Mouse (Mus musculus): Measurements from ENCODE around the gene Mmp15. TPM values are rescaled to one million over a fixed set of nuclear protein-coding genes. Genes with fewer than 3 reads are reported as not detected.

Mmp15 gene
- polyA plus RNA-seq (2012; rRNA removed): 17.1 and 27.3 TPM in 2 replicates

DNA sequence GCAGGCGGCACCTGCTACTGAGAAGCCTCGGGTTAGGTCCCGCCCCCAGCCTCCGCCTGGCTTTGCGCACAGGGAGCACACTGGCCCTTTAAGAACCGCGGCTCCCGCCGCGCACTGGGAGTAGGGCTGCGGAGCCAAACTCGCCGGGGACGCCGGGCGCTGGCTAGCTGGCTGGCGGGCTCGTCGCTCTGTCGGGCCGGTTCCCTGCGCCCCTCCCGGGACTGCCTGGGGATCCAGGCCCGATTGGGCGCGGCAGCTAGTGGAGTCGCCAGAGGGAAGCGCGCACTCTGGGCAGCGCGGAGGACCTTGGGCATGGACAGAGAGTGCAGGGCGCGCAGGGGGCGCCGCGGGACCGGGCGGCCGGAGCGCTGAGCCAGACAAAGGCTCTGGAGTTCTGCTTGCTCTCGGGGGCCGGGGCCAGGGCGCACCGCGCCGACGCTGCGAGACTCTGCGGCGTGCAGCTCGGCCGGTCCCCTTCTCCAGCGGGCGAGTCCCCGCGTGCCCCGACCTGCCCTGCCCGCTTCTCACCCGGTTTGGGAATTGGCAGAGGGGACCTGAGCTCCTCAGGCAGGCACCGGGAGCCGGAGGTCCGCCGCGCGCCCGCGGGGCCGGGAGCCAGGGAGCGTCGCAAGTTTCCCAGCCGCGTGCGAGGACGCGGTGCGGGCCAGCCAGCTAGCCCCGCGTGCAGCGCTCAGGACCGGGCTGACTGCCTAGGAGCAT, at the start of gene Mmp15:
Gene Mmp15 (plus strand): TSS at position 118 of the 720 bp plus-strand sequence.
- peak; percentile 78 for DNase-seq (ENCODE audit: low spot score)

- DNase-seq (ENCODE audit: low spot score): no peak
These were observed 49.7 kb upstream of the Mmp15 start for GRCm38 (mm10) chr8:95302410-95302809.

GRCm38 (mm10) chr8:95305526-95305925, 46.5 kb upstream of the Mmp15 start:
- no peak for DNase-seq (ENCODE audit: low spot score)

- no peak for DNase-seq (ENCODE audit: low spot score)
These were observed 45.6 kb upstream of the Mmp15 start, which contains the start of gene Cngb1 for GRCm38 (mm10) chr8:95306431-95306830. TSS of gene Cngb1 (minus strand) at chr8:95306585.

GRCm38 (mm10) chr8:95310342-95310970, 41.6 kb upstream of the Mmp15 start, which contains the start of gene Tepp:
TSS of gene Tepp (plus strand) at chr8:95310566.
- DNase-seq (ENCODE audit: low spot score): no peak

GRCm38 (mm10) chr8:95312836-95313235, 39.2 kb upstream of the Mmp15 start:
- no peak for DNase-seq (ENCODE audit: low spot score)

GRCm38 (mm10) chr8:95313857-95314256, 38.2 kb upstream of the Mmp15 start:
- no peak for DNase-seq (ENCODE audit: low spot score)

GRCm38 (mm10) chr8:95314707-95315106, 37.4 kb upstream of the Mmp15 start:
- no peak for DNase-seq (ENCODE audit: low spot score)

GRCm38 (mm10) chr8:95315350-95315749, 36.7 kb upstream of the Mmp15 start:
- DNase-seq (ENCODE audit: low spot score): no peak

DNA sequence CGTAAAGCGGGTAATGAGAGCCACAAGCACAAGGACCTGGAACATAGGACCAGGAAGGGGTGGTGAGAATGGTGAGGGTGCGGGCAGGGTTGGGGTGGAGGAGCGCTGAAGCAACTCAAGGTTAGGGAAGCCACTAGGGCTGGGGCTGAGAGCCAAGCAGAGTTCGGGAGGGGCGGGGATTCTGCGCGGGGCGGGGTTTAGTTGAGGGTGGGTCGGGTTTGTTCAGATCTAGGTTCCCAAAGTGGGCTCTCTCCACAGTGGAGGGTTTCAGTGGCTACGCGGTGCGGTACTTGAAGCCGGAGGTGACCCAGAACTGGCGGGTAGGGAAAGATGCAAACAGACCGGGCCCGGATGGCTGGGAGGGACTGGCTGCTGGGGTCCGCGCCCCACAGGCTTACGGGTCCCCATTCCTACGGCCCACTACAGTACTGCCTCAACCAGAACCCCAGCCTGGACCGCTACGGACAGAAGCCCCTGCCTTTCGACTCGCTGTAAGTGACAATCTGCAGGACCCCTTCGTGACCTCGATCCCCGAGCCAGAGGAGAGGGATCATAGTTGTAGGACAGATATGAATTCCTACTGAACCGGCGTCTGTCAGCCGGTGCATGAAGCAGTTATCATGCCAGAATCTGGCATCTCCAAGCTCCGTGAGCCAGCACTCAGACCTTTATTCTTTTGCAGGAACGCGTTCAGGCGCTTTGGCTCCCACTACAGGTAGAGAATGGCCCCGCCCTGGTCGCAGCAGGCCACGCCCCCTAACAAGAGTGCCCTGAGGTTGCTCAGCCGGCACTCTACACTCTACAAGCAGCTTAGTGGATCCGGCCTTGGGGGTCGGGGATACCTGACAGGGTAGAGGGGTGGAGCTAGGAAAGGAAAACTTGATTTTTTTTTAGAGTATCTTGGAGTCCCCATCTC, 31.6 kb upstream of the Mmp15 start:
- DNase-seq (ENCODE audit: low spot score): no peak

DNA sequence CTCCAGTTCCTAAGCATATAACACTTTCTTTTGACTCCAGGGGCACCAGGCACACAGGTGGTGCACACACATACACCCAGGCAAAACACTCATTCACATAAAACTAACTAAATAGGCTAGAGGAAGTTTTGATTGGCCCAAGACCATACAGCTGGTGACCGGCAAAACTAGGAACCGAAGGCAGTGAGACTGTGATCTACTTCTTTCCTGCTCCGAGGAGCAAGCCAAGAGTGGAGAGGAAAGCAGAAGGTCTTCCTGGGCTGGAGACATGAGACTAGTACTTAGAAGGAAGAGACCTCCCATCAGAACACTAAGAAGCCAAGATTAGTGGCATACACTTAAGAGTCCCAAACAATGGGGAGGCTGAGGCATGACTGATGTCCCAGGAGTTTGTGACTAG, 28.9 kb upstream of the Mmp15 start:
- DNase-seq (ENCODE audit: low spot score): no peak

DNA sequence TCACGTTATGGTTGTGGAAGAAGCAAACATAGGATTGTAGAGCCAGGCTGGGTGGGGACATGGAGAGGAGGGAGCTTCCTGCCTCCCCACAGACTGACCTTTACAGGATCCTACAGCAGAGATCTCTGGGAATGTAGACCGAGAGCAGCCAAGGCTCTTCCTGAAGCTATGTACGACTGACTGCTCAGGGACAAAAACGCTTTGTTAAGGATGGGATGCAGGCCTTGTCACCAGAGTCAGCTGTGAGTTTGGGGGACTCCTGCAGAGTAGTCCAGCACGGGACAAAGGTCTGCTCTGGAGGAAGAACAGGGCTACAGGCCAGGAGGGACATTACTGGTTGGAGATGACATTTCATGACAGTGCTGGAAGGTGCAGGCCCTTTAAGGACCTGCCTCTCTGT, 27.4 kb upstream of the Mmp15 start:
- DNase-seq (ENCODE audit: low spot score): no peak

DNA sequence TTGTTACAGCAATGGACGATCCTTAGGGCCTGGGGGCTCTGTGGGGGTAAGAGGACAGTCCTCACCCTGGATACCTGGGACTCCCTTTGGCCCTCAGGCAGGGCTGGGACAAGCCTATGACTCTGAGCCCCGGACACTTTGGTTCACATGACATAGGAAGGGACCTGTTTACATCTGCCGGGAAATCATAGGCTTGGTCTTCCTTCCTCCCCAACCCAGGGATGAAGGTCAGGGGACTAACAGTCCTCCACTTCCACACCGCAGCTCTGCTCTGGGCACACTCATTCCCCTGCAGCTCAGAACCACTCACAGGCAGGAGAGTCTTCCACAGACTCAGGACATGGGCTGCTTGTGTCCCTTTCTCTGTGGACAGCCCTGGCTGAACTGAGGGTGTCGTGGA, 25.2 kb upstream of the Mmp15 start:
- no peak for DNase-seq (ENCODE audit: low spot score)

GRCm38 (mm10) chr8:95327866-95328465, 24.1 kb upstream of the Mmp15 start:
- DNase-seq (ENCODE audit: low spot score): peak; percentile 19

GRCm38 (mm10) chr8:95330367-95330766, 21.7 kb upstream of the Mmp15 start:
- no peak for DNase-seq (ENCODE audit: low spot score)

GRCm38 (mm10) chr8:95331156-95331719, 20.8 kb upstream of the Mmp15 start:
- no peak for DNase-seq (ENCODE audit: low spot score)

DNA sequence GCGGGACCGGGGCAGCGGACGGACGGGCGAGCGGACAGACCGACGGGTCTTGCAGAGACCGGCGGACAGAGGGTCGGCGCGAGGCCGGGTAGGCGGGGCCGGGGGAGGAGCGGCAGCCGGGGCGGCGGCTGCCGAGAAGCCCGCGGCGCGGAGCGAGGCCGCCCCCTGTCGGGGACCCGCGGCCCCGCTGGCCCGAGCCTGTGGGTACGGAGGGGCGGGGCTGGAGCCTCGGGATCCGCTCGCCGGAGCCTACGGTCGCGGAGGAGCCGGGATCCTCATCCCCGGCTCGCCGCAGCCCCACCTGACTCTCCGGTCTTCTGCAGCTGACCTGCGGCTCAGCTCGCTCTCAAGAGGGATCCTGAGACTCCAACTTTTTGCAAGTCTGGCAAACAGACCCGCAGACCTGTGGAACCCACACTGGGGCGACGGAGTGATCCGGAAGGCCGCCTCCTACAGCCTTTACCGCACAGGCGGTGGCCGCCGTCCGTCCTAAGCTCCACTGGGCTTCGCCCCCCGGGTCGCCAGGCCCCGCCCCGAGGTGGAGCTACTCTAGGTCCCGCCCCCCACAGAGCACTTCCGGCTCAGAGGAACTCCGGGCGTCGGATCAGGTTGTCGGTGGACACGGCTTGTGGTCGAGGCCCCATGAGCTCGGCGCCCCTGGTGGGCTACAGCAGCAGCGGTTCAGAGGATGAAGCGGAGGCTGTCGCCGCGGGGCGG, 20.2 kb upstream of the Mmp15 start, which contains the start of the genes Zfp319 and Usb1:
Gene Zfp319 (minus strand): TSS at position 231 of the 717 bp plus-strand sequence.
Gene Usb1 (plus strand): TSS at position 565 of the 717 bp plus-strand sequence.
- DNase-seq (ENCODE audit: low spot score): peak; percentile 94

DNA sequence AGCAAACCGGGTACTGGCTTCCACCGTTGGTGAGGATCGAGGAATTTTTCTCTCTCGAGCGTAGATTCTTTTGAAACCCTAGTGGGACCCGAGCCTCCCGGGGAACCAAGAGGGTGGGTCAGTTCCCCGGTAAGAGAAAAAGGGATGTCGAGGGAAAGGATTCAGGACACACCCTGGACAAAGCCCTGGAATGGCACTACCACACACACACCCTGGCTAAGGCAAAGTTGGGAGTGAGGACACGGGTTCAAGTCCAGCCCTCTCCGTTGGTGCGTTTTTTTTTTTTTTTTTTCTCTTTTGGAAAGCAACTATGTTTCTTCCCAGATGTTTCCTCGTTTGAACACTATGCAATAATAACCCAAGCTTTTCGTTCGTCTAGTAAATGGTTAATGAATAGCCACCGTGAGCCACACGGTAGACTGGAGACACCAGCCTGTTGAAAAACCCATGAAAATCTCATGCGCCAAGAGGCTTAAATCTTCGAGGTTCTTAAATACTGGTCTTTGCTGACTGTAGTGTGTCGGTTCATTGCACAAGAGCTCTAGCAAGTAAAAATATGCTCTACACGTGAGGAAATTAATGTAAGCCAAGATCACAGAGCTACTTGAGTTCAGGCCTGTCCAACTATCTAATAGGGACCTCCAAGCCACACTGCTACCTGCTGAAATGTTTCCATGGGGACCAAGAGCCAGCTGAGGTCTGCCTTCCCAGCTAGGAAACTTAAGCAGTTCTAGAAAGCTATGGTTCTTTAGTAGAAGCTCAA, 19.4 kb upstream of the Mmp15 start:
- DNase-seq (ENCODE audit: low spot score): peak; percentile 16

GRCm38 (mm10) chr8:95335706-95336105, 16.4 kb upstream of the Mmp15 start:
- DNase-seq (ENCODE audit: low spot score): no peak

GRCm38 (mm10) chr8:95336363-95336762, 15.7 kb upstream of the Mmp15 start:
- no peak for DNase-seq (ENCODE audit: low spot score)

All from urinary bladder, adult 2 months (tissue).